9 mouse cellular contexts compared by ENCODE assay signal in the genomic region with DNA sequence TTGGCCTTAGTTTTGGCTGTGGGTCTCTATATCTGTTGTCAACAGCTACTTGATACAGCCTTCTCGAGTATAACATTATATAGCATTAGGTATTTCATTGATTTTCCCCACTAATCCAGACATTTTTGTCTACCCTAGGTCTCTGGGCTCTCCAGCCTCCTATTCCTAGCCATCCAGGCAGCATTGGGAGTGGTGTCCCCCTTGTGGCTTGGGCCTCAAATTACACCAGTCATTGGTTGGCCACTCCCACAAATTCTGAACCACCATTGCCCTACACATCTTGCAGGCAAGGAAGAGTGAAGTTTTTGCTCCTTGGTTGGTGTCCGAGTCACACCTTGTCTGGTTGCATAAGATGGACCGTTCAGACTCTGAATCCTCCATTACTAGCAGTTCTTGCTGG. TPM values are rescaled to one million over a fixed set of nuclear protein-coding genes. Genes with fewer than 3 reads are reported as not detected.
DNase-seq lines count a peak whose midpoint lies in the region; ATAC-seq and TF ChIP-seq lines count a peak whose summit lies in the region.
"Had no signal": no experiment of that assay in that cellular context is flagged by ENCODE, and none has a peak within 500 bp of the region (broad histone marks: within the 10 kb centered on the region; RNA-seq: fewer than 3 reads in every experiment).

No protein-coding gene starts in this region.

- H3K9ac ChIP-seq in forebrain, embryonic 13.5 days, result no peak overlapping the region

- DNase-seq in left cerebral cortex, adult 2 months (ENCODE audit: extremely low spot score in 1 of 2, low spot score in 2 of 2), result no peak
- DNase-seq in left cerebral cortex, adult 8-10 months (ENCODE audit: low spot score in 2 of 2), result no peak
- DNase-seq in NIH3T3 (ENCODE audit: low read depth), result peak; percentile 71
- peak; percentile 11 for DNase-seq in cerebellum, adult 9-10 months
- peak; percentile 30 to 44 for DNase-seq in kidney, postnatal 25 days
- DNase-seq in hindbrain, embryonic 10.5 days (ENCODE audit: low spot score), result no peak

- no peaks in the 10 kb centered on the region for H3K27me3 ChIP-seq in hindbrain, embryonic 10.5 days (ENCODE audit: insufficient read depth, poor library complexity, severe bottlenecking)
- H3K27me3 ChIP-seq in forebrain, embryonic 13.5 days, result no peaks in the 10 kb centered on the region

- no peaks in the 10 kb centered on the region for H3K36me3 ChIP-seq in hindbrain, embryonic 10.5 days
- no peaks in the 10 kb centered on the region for H3K36me3 ChIP-seq in forebrain, embryonic 13.5 days (ENCODE audit: poor library complexity, severe bottlenecking)

- peak; percentile 23; the same call in 1 of the 2 replicates for ATAC-seq in neutrophil, adult 5-6 weeks (ENCODE audit: extremely low read depth, insufficient number of reproducible peaks, low FRiP score, poor library complexity, severe bottlenecking)
- no peak for ATAC-seq in forebrain, embryonic 13.5 days

- intact Hi-C loops in left cerebral cortex, adult 2 months (cut with DNase I), result loop anchor here (10.0 kb wide), 1 partner anchor 1847 kb away; a partner anchor contains a TSS

- no peak overlapping the region for H3K4me3 ChIP-seq in left cerebral cortex, adult 2 months
- no peak overlapping the region for H3K4me3 ChIP-seq in hindbrain, embryonic 10.5 days
- no peak overlapping the region for H3K4me3 ChIP-seq in forebrain, embryonic 13.5 days
- H3K4me3 ChIP-seq: megakaryocyte, embryonic 14.5 days had no signal

- no peaks in the 10 kb centered on the region for H3K4me1 ChIP-seq in hindbrain, embryonic 10.5 days (replicated peaks)
- no peaks in the 10 kb centered on the region for H3K4me1 ChIP-seq in forebrain, embryonic 13.5 days

- 68% methylated on average over 3 of the region's 3 CpGs for WGBS in hindbrain, embryonic 10.5 days
- 73% methylated on average over 3 of the region's 3 CpGs for WGBS in forebrain, embryonic 13.5 days

- no peak overlapping the region for H3K4me2 ChIP-seq in forebrain, embryonic 13.5 days

- H3K27ac ChIP-seq in left cerebral cortex, adult 2 months, result no peak overlapping the region
- no peak overlapping the region for H3K27ac ChIP-seq in hindbrain, embryonic 10.5 days
- H3K27ac ChIP-seq in forebrain, embryonic 13.5 days, result no peak overlapping the region

- H3K9me3 ChIP-seq in hindbrain, embryonic 10.5 days, result no peaks in the 10 kb centered on the region
- H3K9me3 ChIP-seq in forebrain, embryonic 13.5 days (replicated peaks), result no peaks in the 10 kb centered on the region; the same call in 1 of the 2 replicates

- peak; percentile 62 for TF ChIP-seq CTCF in left cerebral cortex, adult 2 months (IDR thresholded peaks at IDR 0.05)

RNA-seq across cellular contexts. Expression of a gene that starts 33.3 kb away (rescaled TPM):
- 10 to 100 TPM; 43.5 to 47.6 TPM for total RNA-seq in left cerebral cortex, adult 2 months (2021)
- total RNA-seq in left cerebral cortex, adult 8-10 months (2022), result 10 to 100 TPM; 35.8 to 47.8 (median 38.5) TPM
- total RNA-seq in neutrophil, adult 5-6 weeks (2017), result 42.6 and 46.3 TPM in 2 replicates
- 20.9 and 39.8 TPM in 2 replicates for polyA plus RNA-seq in hindbrain, embryonic 10.5 days (2016; fragmentation: Nextera tagmentation; extraction: Ambion mirVana)
- polyA plus RNA-seq in forebrain, embryonic 13.5 days (2015; fragmentation: Nextera tagmentation; extraction: Ambion mirVana), result 27.4 and 27.9 TPM in 2 replicates

Comparison
In these comparisons a context has a peak if more than half of its experiments do, and no peak if none do; other contexts are left out.
1. DNase-seq: peak in NIH3T3 (single experiment), cerebellum, adult 9-10 months (single experiment) and kidney, postnatal 25 days (2 of 2); none in left cerebral cortex, adult 2 months (0 of 2), left cerebral cortex, adult 8-10 months (0 of 2) and hindbrain, embryonic 10.5 days (single experiment).